Mouse (Mus musculus) retina, postnatal 7 days (tissue): ENCODE data around the gene Cxcl5.
"Not testable (repeated sequence)": the region's sequence is repeated elsewhere in the genome, so short reads cannot be mapped to it uniquely, and the experiment has no call there.

ENCODE experiments used
- DNase-seq: peaks from one replicate; pipeline ENCODE4 v3.0.0-alpha.2; 2012; ENCODE audit warnings: low read depth, low spot score

Gene Cxcl5

GRCm38 (mm10) chr5:90785659-90786588 lies 26.8 kb downstream of the Cxcl5 start, which contains the start of gene Cxcl3:
Gene Cxcl3, plus strand, starts transcription at chr5:90786103.
- no peak for DNase-seq

- no peak for DNase-seq
Measured at GRCm38 (mm10) chr5:90788114-90788513, 29.0 kb downstream of the Cxcl5 start.

- no peak for DNase-seq
Measured at GRCm38 (mm10) chr5:90789306-90790073, 30.3 kb downstream of the Cxcl5 start.

- no peak for DNase-seq
Measured at GRCm38 (mm10) chr5:90790074-90790502, 30.9 kb downstream of the Cxcl5 start.

- DNase-seq: no peak
Measured at GRCm38 (mm10) chr5:90794195-90794625, 35.0 kb downstream of the Cxcl5 start, which contains the start of gene Cxcl15. Gene Cxcl15, plus strand, starts transcription at chr5:90794534.

- not testable (repeated sequence) for DNase-seq
Measured at GRCm38 (mm10) chr5:90795392-90795791, 36.2 kb downstream of the Cxcl5 start.

- DNase-seq: no peak
Measured at GRCm38 (mm10) chr5:90804574-90804973, 45.4 kb downstream of the Cxcl5 start.

GRCm38 (mm10) chr5:90806050-90806449 lies 46.9 kb downstream of the Cxcl5 start:
- DNase-seq: no peak

GRCm38 (mm10) chr5:90807176-90807950 lies 48.2 kb downstream of the Cxcl5 start:
- DNase-seq: no peak
